Mouse (Mus musculus): Measurements from ENCODE around the gene Elf1. TPM values are rescaled to one million over a fixed set of nuclear protein-coding genes. Genes with fewer than 3 reads are reported as not detected.

Gene Elf1
- total and polyA plus RNA-seq, 3 experiments, result 21.5 to 43.1 (median 24.2) TPM

GRCm38 (mm10) chr14:79515511-79516242 is 34.7 kb downstream of the Elf1 start (continued):
- TF ChIP-seq USF2 (IDR thresholded peaks at IDR 0.05; ENCODE audit: borderline replicate concordance in 1 of 2, insufficient read depth in 1 of 2, low read depth in 1 of 2, low read length in 2 of 2) (no peak), SIN3A (IDR thresholded peaks at IDR 0.05; ENCODE audit: low read length) (peak; percentile 85), SMC3 (IDR thresholded peaks at IDR 0.05; ENCODE audit: low read depth, low read length) (no peak)

DNA sequence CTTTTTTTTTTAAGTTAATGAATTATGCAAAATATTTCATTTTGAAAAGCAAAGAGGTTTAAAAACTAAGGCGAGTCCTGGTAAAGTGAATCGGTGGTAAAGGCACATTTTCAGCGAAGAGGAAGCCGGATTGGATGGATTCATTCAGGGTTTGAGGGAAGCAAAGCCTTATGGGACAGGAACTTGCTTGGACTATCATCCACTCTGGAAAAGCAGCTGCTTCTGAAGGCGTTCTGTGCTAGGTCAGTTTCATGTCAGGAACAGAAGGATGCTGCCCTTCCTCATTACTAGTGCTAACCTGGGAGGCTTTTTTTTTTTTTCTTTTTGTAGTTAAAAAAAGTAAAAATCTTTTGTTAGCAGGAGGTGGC is 35.2 kb downstream of the Elf1 start:
- H3K79me2 ChIP-seq (ENCODE audit: control insufficient read depth, insufficient read depth, low read length, poor library complexity), result peaks cover 39% of the 10 kb centered on the region
- peak overlapping the region; percentile 97 for H3K27ac ChIP-seq (ENCODE audit: control insufficient read depth, low read depth, low read length)
- peak overlapping the region; percentile 84 for H3K9ac ChIP-seq (ENCODE audit: control insufficient read depth, low read depth, low read length, poor library complexity, severe bottlenecking)
- no peaks in the 10 kb centered on the region for H3K9me3 ChIP-seq (replicated peaks; ENCODE audit: insufficient read depth, low read length)
- H3K4me3 ChIP-seq (ENCODE audit: control insufficient read depth in 1 of 2, insufficient read depth in 1 of 2, low read depth in 2 of 2, low read length in 2 of 2), result peak overlapping the region; percentile 74 to 94
- peak; percentile 84 for DNase-seq (ENCODE audit: low read depth, low spot score)
- H3K36me3 ChIP-seq (ENCODE audit: control insufficient read depth in 1 of 2, insufficient read depth in 2 of 2, low read length in 2 of 2), result peaks cover 0 to 31% of the 10 kb centered on the region in 2 experiments; a peak in 2 of 4 replicates
- H3K4me1 ChIP-seq (ENCODE audit: control insufficient read depth in 1 of 2, insufficient read depth in 2 of 2, low read length in 2 of 2), result peaks cover 15 to 16% of the 10 kb centered on the region in 2 experiments
- H3K27me3 ChIP-seq (ENCODE audit: control insufficient read depth in 1 of 2, insufficient read depth in 2 of 2, low read length in 2 of 2), result no peaks in the 10 kb centered on the region
- TF ChIP-seq NELFE (IDR thresholded peaks at IDR 0.05; ENCODE audit: low read depth, low read length) (peak; percentile 40), POLR2A (IDR thresholded peaks at IDR 0.05; ENCODE audit: control insufficient read depth in 1 of 2, insufficient read depth in 1 of 2, low read depth in 1 of 2, low read length in 2 of 2, poor library complexity in 1 of 2) (no peak; a peak in 1 of 4 replicates), GATA1 (IDR thresholded peaks at IDR 0.05; ENCODE audit: low read depth, low read length) (no peak), CTCF (IDR thresholded peaks at IDR 0.05 in 2 of 3, conservative IDR thresholded peaks at IDR 0.05 in 1 of 3; ENCODE audit: control insufficient read depth in 1 of 3, insufficient read depth in 1 of 3, low read depth in 2 of 3, low read length in 3 of 3, poor library complexity in 1 of 3, severe bottlenecking in 1 of 3) (no peak), TBP (IDR thresholded peaks at IDR 0.05; ENCODE audit: low read depth, low read length) (peak; percentile 48; the same call in 1 of the 2 replicates), TAL1 (IDR thresholded peaks at IDR 0.05; ENCODE audit: low read length) (no peak), ZKSCAN1 (IDR thresholded peaks at IDR 0.05; ENCODE audit: low read depth, low read length) (no peak), MEF2A (IDR thresholded peaks at IDR 0.05; ENCODE audit: extremely low read depth, insufficient replicate concordance, low read depth, low read length, poor library complexity, severe bottlenecking) (no peak), E2F4 (IDR thresholded peaks at IDR 0.05; ENCODE audit: borderline replicate concordance, low read depth, low read length) (0 out of 2 replicates have a peak, but pooled peaks have one; percentile 14), MAX (IDR thresholded peaks at IDR 0.05; ENCODE audit: low read length) (no peak), BHLHE40 (IDR thresholded peaks at IDR 0.05; ENCODE audit: borderline replicate concordance, low read depth, low read length) (no peak), MAZ (IDR thresholded peaks at IDR 0.05; ENCODE audit: low read depth, low read length) (0 out of 2 replicates have a peak, but pooled peaks have one; percentile 13), MYC (IDR thresholded peaks at IDR 0.05; ENCODE audit: low read depth, low read length) (no peak; the same call in 1 of the 2 replicates), CHD1 (IDR thresholded peaks at IDR 0.05; ENCODE audit: low read depth, low read length) (peak; percentile 17; the same call in 1 of the 2 replicates), SMC3 (IDR thresholded peaks at IDR 0.05; ENCODE audit: low read depth, low read length) (no peak), TCF12 (IDR thresholded peaks at IDR 0.05; ENCODE audit: low read depth, low read length) (0 out of 2 replicates have a peak, but pooled peaks have one; percentile 17), MXI1 (IDR thresholded peaks at IDR 0.05; ENCODE audit: low read depth, low read length) (no peak), KAT2A (conservative IDR thresholded peaks at IDR 0.05; ENCODE audit: low read depth, low read length) (no peak), CHD2 (IDR thresholded peaks at IDR 0.05; ENCODE audit: low read length) (no peak), ZNF384 (IDR thresholded peaks at IDR 0.05; ENCODE audit: low read depth, low read length) (peak; percentile 66), SIN3A (IDR thresholded peaks at IDR 0.05; ENCODE audit: low read length) (peak; percentile 10; the same call in 1 of the 2 replicates), POLR2AphosphoS5 (IDR thresholded peaks at IDR 0.05; ENCODE audit: borderline replicate concordance, low read depth, low read length) (no peak), POLR2AphosphoS2 (IDR thresholded peaks at IDR 0.05; ENCODE audit: low read length) (no peak), MYB (IDR thresholded peaks at IDR 0.05; ENCODE audit: low read depth, low read length) (no peak), EP300 (IDR thresholded peaks at IDR 0.05; ENCODE audit: low read depth in 1 of 2, low read length in 2 of 2) (no peak), USF1 (IDR thresholded peaks at IDR 0.05; ENCODE audit: low read depth, low read length) (no peak), GABPA (IDR thresholded peaks at IDR 0.05; ENCODE audit: low read depth, low read length) (no peak), RAD21 (IDR thresholded peaks at IDR 0.05; ENCODE audit: low read depth, low read length) (no peak), USF2 (IDR thresholded peaks at IDR 0.05; ENCODE audit: borderline replicate concordance in 1 of 2, insufficient read depth in 1 of 2, low read depth in 1 of 2, low read length in 2 of 2) (no peak), HCFC1 (IDR thresholded peaks at IDR 0.05; ENCODE audit: low read depth, low read length) (peak; percentile 49; the same call in 1 of the 2 replicates), ZMIZ1 (IDR thresholded peaks at IDR 0.05; ENCODE audit: low read depth, low read length) (0 out of 2 replicates have a peak, but pooled peaks have one; percentile 19), RCOR1 (IDR thresholded peaks at IDR 0.05; ENCODE audit: low read depth, low read length) (no peak), UBTF (IDR thresholded peaks at IDR 0.05; ENCODE audit: borderline replicate concordance, insufficient read depth, low read depth, low read length) (no peak)

All from MEL (cell line).